Mouse (Mus musculus) ES-Bruce4 (cell line): ENCODE measurements at regions not wholly inside any gene's neighbourhood (a gene's known extent, or its start where the extent isn't known, plus 50 kb on each side); places are given as distances from the start of the nearest gene placed in this dataset.

Experiments
- H3K27ac ChIP-seq: 2 replicates; pipeline ENCODE4 v1.5.1; 2012; ENCODE audit warnings: low read length, inconsistent platforms; ENCODE audit not compliant: insufficient read depth
- H3K27me3 ChIP-seq: 2 replicates; pipeline ENCODE4 v1.6.1; 2012; ENCODE audit warnings: mild to moderate bottlenecking, low read length, inconsistent platforms; ENCODE audit not compliant: control insufficient read depth, poor library complexity, insufficient read depth, severe bottlenecking
- H3K36me3 ChIP-seq: 2 replicates; pipeline ENCODE4 v1.6.1; 2012; ENCODE audit warnings: inconsistent platforms, mild to moderate bottlenecking, low read length, moderate library complexity; ENCODE audit not compliant: control insufficient read depth, poor library complexity, insufficient read depth, severe bottlenecking
- H3K4me1 ChIP-seq: one replicate; pipeline ENCODE4 v1.8.1; 2011; ENCODE audit warnings: low read length; ENCODE audit not compliant: control insufficient read depth, insufficient read depth
- H3K4me3 ChIP-seq: 2 replicates; pipeline ENCODE4 v1.5.1; 2011; ENCODE audit warnings: low read depth, mild to moderate bottlenecking, low read length
- H3K9ac ChIP-seq: 2 replicates; pipeline ENCODE4 v1.6.1; 2012; ENCODE audit warnings: low read depth, mild to moderate bottlenecking, inconsistent platforms; ENCODE audit not compliant: poor library complexity, severe bottlenecking
- H3K9me3 ChIP-seq: replicated peaks from 2 replicates; pipeline ENCODE4 v1.6.1; 2012; ENCODE audit warnings: mild to moderate bottlenecking, low read length, inconsistent platforms; ENCODE audit not compliant: control insufficient read depth, poor library complexity, insufficient read depth, severe bottlenecking
- CTCF ChIP-seq: IDR thresholded peaks from one replicate; pipeline ENCODE4 v1.8.1; 2011; ENCODE audit warnings: low read depth, low read length
- EP300 ChIP-seq: IDR thresholded peaks from 2 replicates; pipeline ENCODE4 v1.6.1; 2011; ENCODE audit warnings: low read depth, low read length; ENCODE audit not compliant: insufficient read depth
- POLR2A ChIP-seq: IDR thresholded peaks from one replicate; pipeline ENCODE4 v1.8.1; 2011; ENCODE audit warnings: low read length; ENCODE audit not compliant: insufficient read depth

GRCm38 (mm10) chr12:70695162-70695561 lies 130.2 kb upstream of the Frmd6 start:
- no peak for TF ChIP-seq POLR2A
- no peak for TF ChIP-seq CTCF
- no peak for TF ChIP-seq EP300
- Histone ChIP-seq H3K4me3 (no peak overlapping the region), H3K9ac (no peak overlapping the region), H3K27me3 (no peaks in the 10 kb centered on the region), H3K4me1 (no peaks in the 10 kb centered on the region), H3K9me3 (no peaks in the 10 kb centered on the region), H3K36me3 (no peaks in the 10 kb centered on the region), H3K27ac (no peak overlapping the region)

- Histone ChIP-seq H3K4me1 (no peaks in the 10 kb centered on the region), H3K4me3 (no peak overlapping the region), H3K27me3 (no peaks in the 10 kb centered on the region), H3K36me3 (no peaks in the 10 kb centered on the region), H3K9ac (no peak overlapping the region), H3K27ac (no peak overlapping the region), H3K9me3 (no peaks in the 10 kb centered on the region)
- TF ChIP-seq EP300 (no peak), POLR2A (no peak), CTCF (no peak)
These were observed 129.1 kb upstream of the Frmd6 start for GRCm38 (mm10) chr12:70696256-70696655.

GRCm38 (mm10) chr12:70698466-70698865 lies 126.8 kb upstream of the Frmd6 start:
- no peak overlapping the region for H3K9ac ChIP-seq
- H3K27me3 ChIP-seq = no peaks in the 10 kb centered on the region
- no peaks in the 10 kb centered on the region for H3K9me3 ChIP-seq
- H3K4me1 ChIP-seq = no peaks in the 10 kb centered on the region
- no peaks in the 10 kb centered on the region for H3K36me3 ChIP-seq
- no peak for TF ChIP-seq CTCF
- no peak for TF ChIP-seq EP300
- TF ChIP-seq POLR2A = no peak
- no peak overlapping the region for H3K27ac ChIP-seq
- no peak overlapping the region for H3K4me3 ChIP-seq

- Histone ChIP-seq H3K9ac (no peak overlapping the region), H3K27ac (no peak overlapping the region), H3K4me1 (no peaks in the 10 kb centered on the region), H3K36me3 (no peaks in the 10 kb centered on the region), H3K4me3 (no peak overlapping the region), H3K9me3 (no peaks in the 10 kb centered on the region), H3K27me3 (no peaks in the 10 kb centered on the region)
- TF ChIP-seq POLR2A (no peak), CTCF (no peak), EP300 (no peak)
These were observed 122.8 kb upstream of the Frmd6 start for GRCm38 (mm10) chr12:70702473-70702872.

- Histone ChIP-seq H3K27me3 (no peaks in the 10 kb centered on the region), H3K9me3 (0 out of 2 replicates have a peak, but pooled peaks cover 2% of the 10 kb centered on the region), H3K9ac (no peak overlapping the region), H3K36me3 (no peaks in the 10 kb centered on the region), H3K4me1 (peaks cover 1% of the 10 kb centered on the region), H3K4me3 (no peak overlapping the region), H3K27ac (no peak overlapping the region)
- TF ChIP-seq CTCF (no peak), EP300 (no peak), POLR2A (no peak)
These were observed 118.3 kb upstream of the Frmd6 start for GRCm38 (mm10) chr12:70706806-70707628.

- Histone ChIP-seq H3K9me3 (0 out of 2 replicates have a peak, but pooled peaks cover 2% of the 10 kb centered on the region), H3K27ac (no peak overlapping the region), H3K36me3 (no peaks in the 10 kb centered on the region), H3K4me1 (peaks cover 2% of the 10 kb centered on the region), H3K4me3 (no peak overlapping the region), H3K9ac (no peak overlapping the region), H3K27me3 (no peaks in the 10 kb centered on the region)
- no peak for TF ChIP-seq EP300
- TF ChIP-seq CTCF = no peak
- no peak for TF ChIP-seq POLR2A
These were observed 117.6 kb upstream of the Frmd6 start for GRCm38 (mm10) chr12:70707629-70708289.
